Mouse (Mus musculus): Measurements from ENCODE around the gene Slc26a11. TPM values are rescaled to one million over a fixed set of nuclear protein-coding genes. Genes with fewer than 3 reads are reported as not detected.
"Not testable (repeated sequence)": the region's sequence is repeated elsewhere in the genome, so short reads cannot be mapped to it uniquely, and the experiment has no call there.

Slc26a11 gene
- polyA plus RNA-seq, 1 experiment from 2014 or later = 9.6 TPM

- H3K4me3 ChIP-seq = no peak overlapping the region
- H3K4me1 ChIP-seq = no peaks in the 10 kb centered on the region
- H3K9me3 ChIP-seq = no peaks in the 10 kb centered on the region
- H3K36me3 ChIP-seq (replicated peaks) = peaks cover 58% of the 10 kb centered on the region
- H3K27ac ChIP-seq = no peak overlapping the region
- no peaks in the 10 kb centered on the region for H3K27me3 ChIP-seq (ENCODE audit: poor library complexity, severe bottlenecking)
- 83% methylated on average over 6 of the region's 6 CpGs for WGBS
- no peak for DNase-seq (ENCODE audit: extremely low spot score, low spot score)
These were observed 20.1 kb downstream of the Slc26a11 start for GRCm38 (mm10) chr11:119375425-119375824.

- H3K4me3 ChIP-seq = no peak overlapping the region
- H3K4me1 ChIP-seq = 0 out of 2 replicates have a peak, but pooled peaks cover 4% of the 10 kb centered on the region
- no peak overlapping the region for H3K27ac ChIP-seq
- WGBS = 92% methylated on average over 11 of the region's 11 CpGs
- DNase-seq (ENCODE audit: extremely low spot score, low spot score) = no peak
- peaks cover 59% of the 10 kb centered on the region for H3K36me3 ChIP-seq (replicated peaks)
- H3K27me3 ChIP-seq (ENCODE audit: poor library complexity, severe bottlenecking) = no peaks in the 10 kb centered on the region
- H3K9me3 ChIP-seq = no peaks in the 10 kb centered on the region
These were observed 22.0 kb downstream of the Slc26a11 start for GRCm38 (mm10) chr11:119377326-119377725.

- no peaks in the 10 kb centered on the region for H3K27me3 ChIP-seq (ENCODE audit: poor library complexity, severe bottlenecking)
- WGBS = 93% methylated on average over 1 of the region's 1 CpGs
- DNase-seq (ENCODE audit: extremely low spot score, low spot score) = no peak
- peaks cover 59% of the 10 kb centered on the region for H3K36me3 ChIP-seq (replicated peaks)
- H3K4me1 ChIP-seq = 0 out of 2 replicates have a peak, but pooled peaks cover 4% of the 10 kb centered on the region
- no peak overlapping the region for H3K4me3 ChIP-seq
- H3K27ac ChIP-seq = no peak overlapping the region
- no peaks in the 10 kb centered on the region for H3K9me3 ChIP-seq
These were observed 23.2 kb downstream of the Slc26a11 start for GRCm38 (mm10) chr11:119378551-119378950.

GRCm38 (mm10) chr11:119381631-119382337, 26.4 kb downstream of the Slc26a11 start:
- H3K27ac ChIP-seq = no peak overlapping the region
- H3K4me3 ChIP-seq = no peak overlapping the region
- H3K27me3 ChIP-seq (ENCODE audit: poor library complexity, severe bottlenecking) = no peaks in the 10 kb centered on the region
- H3K36me3 ChIP-seq (replicated peaks) = peaks cover 43% of the 10 kb centered on the region
- no peaks in the 10 kb centered on the region for H3K9me3 ChIP-seq
- H3K4me1 ChIP-seq = 0 out of 2 replicates have a peak, but pooled peaks cover 4% of the 10 kb centered on the region
- DNase-seq (ENCODE audit: extremely low spot score, low spot score) = no peak
- WGBS = 84% methylated on average over 9 of the region's 9 CpGs

GRCm38 (mm10) chr11:119382338-119382850, 27.0 kb downstream of the Slc26a11 start:
- H3K4me1 ChIP-seq = 0 out of 2 replicates have a peak, but pooled peaks cover 9% of the 10 kb centered on the region
- H3K9me3 ChIP-seq = no peaks in the 10 kb centered on the region
- no peak overlapping the region for H3K27ac ChIP-seq
- H3K4me3 ChIP-seq = no peak overlapping the region
- peaks cover 5% of the 10 kb centered on the region for H3K27me3 ChIP-seq (ENCODE audit: poor library complexity, severe bottlenecking)
- 73% methylated on average over 6 of the region's 6 CpGs for WGBS
- H3K36me3 ChIP-seq (replicated peaks) = peaks cover 37% of the 10 kb centered on the region
- no peak for DNase-seq (ENCODE audit: extremely low spot score, low spot score)

- Histone ChIP-seq H3K27ac (no peak overlapping the region), H3K4me3 (no peak overlapping the region)
- WGBS = 81% methylated on average over 4 of the region's 4 CpGs
These were observed 29.5 kb downstream of the Slc26a11 start for GRCm38 (mm10) chr11:119384904-119385303.

GRCm38 (mm10) chr11:119386306-119386705, 30.9 kb downstream of the Slc26a11 start:
- 92% methylated on average over 5 of the region's 5 CpGs for WGBS
- H3K27ac ChIP-seq = no peak overlapping the region

More at GRCm38 (mm10) chr11:119384904-119385303, 29.5 kb downstream of the Slc26a11 start:
- peaks cover 30% of the 10 kb centered on the region for H3K27me3 ChIP-seq (ENCODE audit: poor library complexity, severe bottlenecking)
- H3K36me3 ChIP-seq (replicated peaks) = peaks cover 11% of the 10 kb centered on the region
- DNase-seq (ENCODE audit: extremely low spot score, low spot score) = no peak
- H3K4me1 ChIP-seq = peaks cover 14% of the 10 kb centered on the region
- no peaks in the 10 kb centered on the region for H3K9me3 ChIP-seq

GRCm38 (mm10) chr11:119387273-119387672, 31.9 kb downstream of the Slc26a11 start:
- not testable (repeated sequence) for DNase-seq (ENCODE audit: extremely low spot score, low spot score); H3K4me3 ChIP-seq; H3K9me3 ChIP-seq; H3K36me3 ChIP-seq (replicated peaks); H3K27ac ChIP-seq
- 27% methylated on average over 3 of the region's 3 CpGs for WGBS
- Histone ChIP-seq H3K4me1 (peaks cover 28% of the 10 kb centered on the region), H3K27me3 (ENCODE audit: poor library complexity, severe bottlenecking) (peaks cover 54% of the 10 kb centered on the region)

More at GRCm38 (mm10) chr11:119386306-119386705, 30.9 kb downstream of the Slc26a11 start:
- Histone ChIP-seq H3K4me1 (peaks cover 25% of the 10 kb centered on the region), H3K36me3 (replicated peaks) (peaks cover 1% of the 10 kb centered on the region), H3K4me3 (no peak overlapping the region), H3K27me3 (ENCODE audit: poor library complexity, severe bottlenecking) (peaks cover 44% of the 10 kb centered on the region), H3K9me3 (no peaks in the 10 kb centered on the region)
- DNase-seq (ENCODE audit: extremely low spot score, low spot score) = no peak

GRCm38 (mm10) chr11:119389851-119390270, 34.5 kb downstream of the Slc26a11 start:
- DNase-seq (ENCODE audit: extremely low spot score, low spot score) = peak; percentile 78
- WGBS = 2% methylated on average over 35 of the region's 35 CpGs
- peaks cover 80% of the 10 kb centered on the region for H3K27me3 ChIP-seq (ENCODE audit: poor library complexity, severe bottlenecking)

GRCm38 (mm10) chr11:119390271-119391231, 35.2 kb downstream of the Slc26a11 start:
- peak; percentile 45 for DNase-seq (ENCODE audit: extremely low spot score, low spot score)
- peak overlapping the region; percentile 81 for H3K27ac ChIP-seq
- H3K27me3 ChIP-seq (ENCODE audit: poor library complexity, severe bottlenecking) = peaks cover 87% of the 10 kb centered on the region
- peak overlapping the region; percentile 71 for H3K4me3 ChIP-seq
- 2% methylated on average over 53 of the region's 53 CpGs for WGBS
- H3K4me1 ChIP-seq = peaks cover 46% of the 10 kb centered on the region
- H3K36me3 ChIP-seq (replicated peaks) = no peaks in the 10 kb centered on the region
- H3K9me3 ChIP-seq = no peaks in the 10 kb centered on the region

More at GRCm38 (mm10) chr11:119389851-119390270, 34.5 kb downstream of the Slc26a11 start:
- Histone ChIP-seq H3K36me3 (replicated peaks) (no peaks in the 10 kb centered on the region), H3K4me1 (peaks cover 42% of the 10 kb centered on the region), H3K4me3 (peak overlapping the region; percentile 71), H3K9me3 (no peaks in the 10 kb centered on the region), H3K27ac (peak overlapping the region; percentile 81)

GRCm38 (mm10) chr11:119391386-119392000, 36.1 kb downstream of the Slc26a11 start:
- Histone ChIP-seq H3K4me1 (peaks cover 56% of the 10 kb centered on the region), H3K9me3 (no peaks in the 10 kb centered on the region), H3K27ac (no peak overlapping the region), H3K36me3 (replicated peaks) (no peaks in the 10 kb centered on the region), H3K27me3 (ENCODE audit: poor library complexity, severe bottlenecking) (peaks cover 96% of the 10 kb centered on the region), H3K4me3 (peak overlapping the region; percentile 71; the same call in 1 of the 2 replicates)
- DNase-seq (ENCODE audit: extremely low spot score, low spot score) = no peak
- 32% methylated on average over 7 of the region's 7 CpGs for WGBS

GRCm38 (mm10) chr11:119392001-119392614, 36.8 kb downstream of the Slc26a11 start:
- Histone ChIP-seq H3K4me3 (peak overlapping the region; percentile 21), H3K4me1 (peaks cover 56% of the 10 kb centered on the region), H3K9me3 (no peaks in the 10 kb centered on the region), H3K27ac (no peak overlapping the region), H3K27me3 (ENCODE audit: poor library complexity, severe bottlenecking) (peaks cover 99% of the 10 kb centered on the region), H3K36me3 (replicated peaks) (no peaks in the 10 kb centered on the region)
- WGBS = 5% methylated on average over 12 of the region's 12 CpGs
- DNase-seq (ENCODE audit: extremely low spot score, low spot score) = no peak
